Mouse (Mus musculus): ENCODE data around the gene Il1f8. TPM values are rescaled to one million over a fixed set of nuclear protein-coding genes. Genes with fewer than 3 reads are reported as not detected.
A peak's percentile ranks its signal among the peaks of the same experiment; 100 is the strongest.
"Not testable (repeated sequence)": the region's sequence is repeated elsewhere in the genome, so short reads cannot be mapped to it uniquely, and the experiment has no call there.

The Il1f8 gene
- polyA plus RNA-seq (2015; fragmentation: Nextera tagmentation; extraction: Ambion mirVana) = not detected in 2 replicates

- WGBS = 60% methylated on average over 2 of the region's 2 CpGs
- H3K4me1 ChIP-seq = no peaks in the 10 kb centered on the region
- no peak for ATAC-seq (ENCODE audit: extremely low read depth, insufficient number of reproducible peaks, low FRiP score, low TSS enrichment)
- no peaks in the 10 kb centered on the region for H3K27me3 ChIP-seq (replicated peaks)
- H3K4me3 ChIP-seq = no peak within 1 kb of the TSS
- H3K9ac ChIP-seq = no peak within 1 kb of the TSS
- H3K36me3 ChIP-seq = no peaks in the 10 kb centered on the region
- H3K4me2 ChIP-seq = no peak within 1 kb of the TSS
- no peaks in the 10 kb centered on the region for H3K9me3 ChIP-seq
- no peak within 1 kb of the TSS for H3K27ac ChIP-seq (replicated peaks)
These were observed at the start of gene Il1f8 for GRCm38 (mm10) chr2:24152861-24153260. Il1f8 (plus strand) TSS chr2:24153161.

DNA sequence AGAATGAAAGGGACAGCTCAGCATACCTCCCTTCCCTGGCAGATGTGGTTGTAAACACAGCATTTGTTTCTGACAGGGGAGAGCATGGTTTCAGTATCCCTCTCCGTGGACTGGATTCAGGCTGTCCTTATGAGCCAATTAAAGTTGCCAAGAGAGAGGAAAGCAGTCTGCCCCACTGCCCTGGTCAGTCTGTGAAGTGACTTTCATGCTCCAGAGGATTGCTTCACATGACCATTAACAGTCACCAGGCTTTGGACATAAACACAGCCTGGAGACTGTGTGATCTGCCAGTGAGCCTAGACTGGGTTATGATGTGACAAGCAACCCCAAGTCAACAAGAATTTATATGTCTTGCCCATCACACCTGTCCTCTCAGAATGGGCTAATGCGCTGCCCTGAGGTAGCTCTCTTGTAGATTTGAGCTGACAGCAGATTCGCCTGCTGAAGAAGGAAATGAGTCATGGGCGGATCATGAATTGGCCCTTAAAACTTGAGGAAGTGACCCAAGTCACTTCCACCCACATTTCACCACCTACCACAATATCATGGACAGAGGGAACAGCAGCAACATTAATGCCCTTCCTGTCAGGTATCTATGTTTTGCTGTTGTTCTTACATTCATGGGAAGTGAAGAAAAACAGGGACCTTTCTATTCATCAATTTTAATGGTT, 49.2 kb upstream of the Il1f8 start:
- Histone ChIP-seq H3K9me3 (no peaks in the 10 kb centered on the region), H3K36me3 (no peaks in the 10 kb centered on the region), H3K4me3 (no peak overlapping the region), H3K9ac (no peak overlapping the region), H3K4me1 (no peaks in the 10 kb centered on the region), H3K4me2 (no peak overlapping the region), H3K27ac (replicated peaks) (no peak overlapping the region), H3K27me3 (replicated peaks) (no peaks in the 10 kb centered on the region)
- ATAC-seq (ENCODE audit: extremely low read depth, insufficient number of reproducible peaks, low FRiP score, low TSS enrichment) = no peak
- 64% methylated on average over 4 of the region's 4 CpGs for WGBS

DNA sequence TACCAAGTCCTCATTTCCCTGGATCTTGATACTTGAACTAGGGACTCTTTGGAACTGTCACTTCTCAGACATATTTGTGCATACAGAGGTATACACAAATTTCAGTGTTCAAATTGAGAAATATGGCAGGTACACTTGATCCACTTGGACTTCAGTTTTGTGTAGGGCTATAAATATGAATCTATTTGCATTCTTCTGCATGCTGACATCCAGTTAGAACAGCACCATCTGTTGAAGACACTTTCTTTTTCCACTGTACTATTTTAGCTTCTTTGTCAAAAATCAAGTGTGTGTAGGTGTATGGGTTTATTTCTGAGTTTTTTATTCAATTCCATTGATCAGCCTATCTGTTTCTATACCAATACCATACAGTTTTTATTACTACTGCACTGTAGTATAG, 43.9 kb upstream of the Il1f8 start:
- Histone ChIP-seq H3K27ac (replicated peaks) (no peak overlapping the region), H3K9ac (no peak overlapping the region), H3K27me3 (replicated peaks) (no peaks in the 10 kb centered on the region), H3K4me2 (no peak overlapping the region), H3K36me3 (no peaks in the 10 kb centered on the region), H3K4me3 (no peak overlapping the region), H3K9me3 (no peaks in the 10 kb centered on the region), H3K4me1 (no peaks in the 10 kb centered on the region)
- no peak for ATAC-seq (ENCODE audit: extremely low read depth, insufficient number of reproducible peaks, low FRiP score, low TSS enrichment)

DNA sequence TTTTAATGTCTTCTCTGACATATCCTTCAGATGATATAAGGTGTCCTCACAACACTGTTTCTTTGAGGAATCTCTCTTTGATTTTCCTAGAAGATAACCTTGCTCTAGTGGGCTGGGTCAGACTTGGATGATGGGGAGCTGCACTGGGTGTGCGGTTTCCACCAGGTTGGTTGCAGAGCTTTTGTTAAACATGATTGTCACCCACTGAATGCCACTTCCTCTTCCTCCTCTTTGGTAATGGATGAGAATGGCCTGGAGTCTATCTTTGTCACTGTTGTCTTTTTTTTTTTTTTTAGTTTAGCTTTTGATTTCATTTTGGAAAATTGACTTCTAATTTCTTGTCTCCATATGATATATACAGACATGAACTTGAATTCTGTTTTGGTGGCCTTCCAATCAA, 18.6 kb upstream of the Il1f8 start:
- Histone ChIP-seq H3K27ac (replicated peaks) (no peak overlapping the region), H3K9me3 (no peaks in the 10 kb centered on the region; the same call in 1 of the 2 replicates), H3K4me3 (no peak overlapping the region), H3K36me3 (no peaks in the 10 kb centered on the region), H3K4me2 (no peak overlapping the region), H3K9ac (no peak overlapping the region), H3K27me3 (replicated peaks) (no peaks in the 10 kb centered on the region), H3K4me1 (no peaks in the 10 kb centered on the region)
- WGBS = 84% methylated on average over 1 of the region's 1 CpGs
- ATAC-seq (ENCODE audit: extremely low read depth, insufficient number of reproducible peaks, low FRiP score, low TSS enrichment) = no peak

GRCm38 (mm10) chr2:24181683-24182331, 28.8 kb downstream of the Il1f8 start:
- H3K27ac ChIP-seq (replicated peaks); ATAC-seq (ENCODE audit: extremely low read depth, insufficient number of reproducible peaks, low FRiP score, low TSS enrichment); H3K27me3 ChIP-seq (replicated peaks); H3K9me3 ChIP-seq; H3K4me1 ChIP-seq; H3K36me3 ChIP-seq: not testable (repeated sequence)
- 19% methylated on average over 14 of the region's 14 CpGs for WGBS
- Histone ChIP-seq H3K4me2 (peak overlapping the region; percentile 58), H3K9ac (0 out of 2 replicates have a peak overlapping the region, but pooled peaks have one; percentile 19), H3K4me3 (peak overlapping the region; percentile 24)

DNA sequence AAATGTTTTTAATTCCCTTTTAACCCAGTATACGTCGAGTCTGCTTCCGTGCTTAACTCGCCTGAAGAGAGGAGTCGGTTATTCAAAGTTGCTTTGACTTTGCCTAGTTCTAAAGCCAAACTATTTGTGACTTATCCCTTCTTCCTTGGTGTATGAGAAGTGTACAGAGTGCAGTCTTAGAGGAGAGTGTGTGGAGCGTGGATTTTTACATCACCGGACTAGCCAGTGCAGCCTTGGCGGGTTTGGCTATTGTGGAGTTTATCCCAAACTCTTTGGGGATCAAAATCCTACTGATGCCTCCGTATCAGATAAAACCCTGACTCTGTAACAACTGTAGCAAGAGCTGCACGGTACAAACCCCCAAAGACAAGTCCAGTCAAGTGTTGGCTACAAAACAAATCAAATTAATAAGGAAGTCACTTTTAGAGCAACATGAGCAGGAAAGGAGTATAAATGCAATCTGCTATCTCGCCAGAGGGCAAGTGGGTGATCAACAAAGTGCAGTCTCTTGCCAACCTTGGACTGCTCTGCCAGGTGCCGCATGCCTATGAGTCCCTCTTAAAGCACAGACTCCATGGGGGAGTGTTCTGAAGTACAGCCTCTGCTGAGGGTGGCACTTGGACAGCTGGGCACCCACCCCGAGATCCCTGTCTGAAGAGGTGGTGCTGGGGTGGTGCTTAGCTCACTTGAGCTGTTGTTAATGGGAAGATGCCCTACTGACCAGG, 29.6 kb downstream of the Il1f8 start:
- H3K27ac ChIP-seq (replicated peaks); H3K4me1 ChIP-seq; H3K27me3 ChIP-seq (replicated peaks); H3K9me3 ChIP-seq; ATAC-seq (ENCODE audit: extremely low read depth, insufficient number of reproducible peaks, low FRiP score, low TSS enrichment); H3K36me3 ChIP-seq; H3K9ac ChIP-seq: not testable (repeated sequence)
- H3K4me2 ChIP-seq = peak overlapping the region; percentile 58
- WGBS = 56% methylated on average over 13 of the region's 13 CpGs
- peak overlapping the region; percentile 24 for H3K4me3 ChIP-seq

DNA sequence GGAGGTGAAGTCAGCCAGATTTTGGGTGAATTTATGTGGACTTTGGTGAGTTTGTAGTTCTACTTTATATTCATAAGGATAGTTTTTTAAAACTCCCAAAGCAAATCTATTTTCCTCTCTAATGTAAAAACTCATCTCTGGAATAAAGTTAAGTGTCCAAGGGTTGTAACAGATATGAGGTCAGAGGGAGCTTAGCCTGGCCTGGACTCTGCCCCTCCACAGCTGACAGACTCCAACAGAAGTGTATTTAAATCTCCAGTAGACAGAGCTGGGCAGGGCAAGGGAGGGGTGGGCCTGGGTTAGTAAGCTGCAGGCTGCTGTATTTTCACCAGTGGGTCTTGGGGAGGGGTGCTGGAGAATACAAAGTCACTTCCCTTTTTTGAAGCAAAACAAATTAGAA, 31.1 kb downstream of the Il1f8 start:
- ATAC-seq (ENCODE audit: extremely low read depth, insufficient number of reproducible peaks, low FRiP score, low TSS enrichment); H3K27me3 ChIP-seq (replicated peaks); H3K4me1 ChIP-seq: not testable (repeated sequence)

GRCm38 (mm10) chr2:24186176-24186575, 33.2 kb downstream of the Il1f8 start, which contains the start of gene Il1f9:
Il1f9 (plus strand) TSS chr2:24186476.
- ATAC-seq (ENCODE audit: extremely low read depth, insufficient number of reproducible peaks, low FRiP score, low TSS enrichment) = no peak

More for the DNA sequence above, 31.1 kb downstream of the Il1f8 start:
- H3K4me3 ChIP-seq; H3K4me2 ChIP-seq; H3K9me3 ChIP-seq; H3K9ac ChIP-seq; H3K27ac ChIP-seq (replicated peaks); H3K36me3 ChIP-seq: not testable (repeated sequence)

GRCm38 (mm10) chr2:24187585-24187984, 34.6 kb downstream of the Il1f8 start:
- Histone ChIP-seq H3K36me3 (no peaks in the 10 kb centered on the region), H3K4me1 (no peaks in the 10 kb centered on the region), H3K27ac (replicated peaks) (no peak overlapping the region), H3K9me3 (no peaks in the 10 kb centered on the region), H3K4me2 (no peak overlapping the region), H3K27me3 (replicated peaks) (no peaks in the 10 kb centered on the region), H3K9ac (no peak overlapping the region), H3K4me3 (no peak overlapping the region)
- WGBS = 65% methylated on average over 6 of the region's 6 CpGs
- no peak for ATAC-seq (ENCODE audit: extremely low read depth, insufficient number of reproducible peaks, low FRiP score, low TSS enrichment)

More at GRCm38 (mm10) chr2:24186176-24186575, 33.2 kb downstream of the Il1f8 start, which contains the start of gene Il1f9:
- Histone ChIP-seq H3K4me1 (no peaks in the 10 kb centered on the region), H3K36me3 (no peaks in the 10 kb centered on the region), H3K27me3 (replicated peaks) (no peaks in the 10 kb centered on the region), H3K4me3 (no peak within 1 kb of the TSS), H3K9me3 (no peaks in the 10 kb centered on the region), H3K9ac (no peak within 1 kb of the TSS), H3K4me2 (no peak within 1 kb of the TSS), H3K27ac (replicated peaks) (no peak within 1 kb of the TSS)
- 70% methylated on average over 1 of the region's 1 CpGs for WGBS

DNA sequence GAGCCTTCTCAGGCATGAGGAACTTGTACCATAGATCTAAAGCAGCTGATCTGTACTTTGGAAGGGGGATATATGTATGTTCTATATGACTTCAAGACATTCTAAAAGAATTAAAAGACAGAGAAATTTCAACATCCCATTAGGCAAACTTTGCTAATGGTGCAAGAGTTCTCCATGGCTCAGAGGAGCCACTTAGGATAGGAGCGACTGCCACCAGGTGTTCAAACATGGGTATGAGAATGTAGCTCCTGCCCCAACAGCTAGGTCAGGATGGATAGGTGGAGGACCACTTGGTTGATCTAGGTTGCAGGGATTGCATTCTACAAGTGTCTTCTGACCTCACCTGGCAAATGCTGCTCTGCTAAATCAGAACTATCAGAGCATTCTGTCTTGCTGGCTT, 35.2 kb downstream of the Il1f8 start:
- H3K4me1 ChIP-seq = no peaks in the 10 kb centered on the region

More for the DNA sequence above, 35.2 kb downstream of the Il1f8 start:
- no peaks in the 10 kb centered on the region for H3K36me3 ChIP-seq
- H3K9me3 ChIP-seq = no peaks in the 10 kb centered on the region
- no peak overlapping the region for H3K9ac ChIP-seq
- WGBS = 66% methylated on average over 1 of the region's 1 CpGs
- no peak overlapping the region for H3K4me2 ChIP-seq
- ATAC-seq (ENCODE audit: extremely low read depth, insufficient number of reproducible peaks, low FRiP score, low TSS enrichment) = no peak
- H3K27ac ChIP-seq (replicated peaks) = no peak overlapping the region
- H3K27me3 ChIP-seq (replicated peaks) = no peaks in the 10 kb centered on the region
- no peak overlapping the region for H3K4me3 ChIP-seq

Data from heart, embryonic 13.5 days (tissue).